Mouse (Mus musculus): Measurements from ENCODE around the gene Cnot6.
A peak's percentile ranks its signal among the peaks of the same experiment; 100 is the strongest.

Gene Cnot6

DNA sequence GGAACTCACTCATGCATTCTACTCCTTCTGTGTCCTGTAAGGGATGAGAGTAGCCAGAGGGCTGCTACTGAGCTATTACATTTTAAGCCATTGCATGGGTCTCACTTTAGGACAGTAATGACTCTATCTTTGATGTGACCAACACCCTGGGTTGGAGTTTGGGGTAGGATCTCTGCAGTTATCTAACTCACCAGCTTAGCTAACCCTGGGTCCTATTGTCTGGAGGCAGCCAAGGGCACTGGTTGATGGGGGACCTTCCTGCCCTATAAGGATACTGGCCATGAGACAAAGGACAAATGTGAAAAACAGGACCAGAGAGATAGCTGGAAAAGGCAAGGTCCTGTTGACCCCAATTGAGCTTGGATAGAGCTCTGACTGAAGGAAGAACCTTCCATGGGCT, 57.0 kb downstream of the Cnot6 start:
- no peak for DNase-seq (ENCODE audit: extremely low read depth, low read depth, low spot score)

DNA sequence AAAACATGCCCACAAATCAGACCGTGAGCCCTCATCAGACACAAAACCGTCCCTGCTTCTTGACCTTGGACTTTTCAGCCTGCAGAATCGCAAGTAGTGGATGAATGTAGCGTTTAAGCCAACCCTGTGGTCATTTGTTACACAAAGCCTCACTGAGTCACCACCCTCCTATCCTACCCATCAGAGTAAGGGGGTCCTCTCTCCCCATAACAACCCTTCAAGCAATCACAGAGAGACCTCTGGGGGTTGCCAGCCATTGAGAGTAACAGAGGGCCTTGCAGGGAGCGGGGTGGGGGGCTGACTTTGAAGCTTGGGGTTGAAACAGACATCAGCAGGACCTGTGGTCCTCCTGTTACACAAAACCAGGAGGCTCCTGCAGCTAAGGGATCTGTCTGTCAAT, 57.9 kb downstream of the Cnot6 start:
- DNase-seq (ENCODE audit: extremely low read depth, low read depth, low spot score), result no peak

DNA sequence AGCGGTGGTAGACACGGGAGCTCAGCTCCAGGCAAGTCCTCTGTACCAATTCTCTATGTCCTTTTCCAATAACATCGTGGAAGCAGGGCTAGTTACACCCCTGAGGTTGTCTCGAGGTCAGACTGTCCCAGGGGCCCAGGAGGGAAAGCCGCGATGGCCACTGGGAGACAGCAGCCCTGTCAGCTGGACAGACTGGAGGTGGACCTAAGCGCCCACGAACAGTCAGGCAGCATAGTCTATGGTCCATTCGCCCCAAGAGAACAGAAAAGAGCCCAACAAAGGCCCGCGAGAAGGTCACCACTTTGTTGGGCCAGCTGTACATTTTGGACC, 59.5 kb downstream of the Cnot6 start:
- DNase-seq (ENCODE audit: extremely low read depth, low read depth, low spot score), result no peak

DNA sequence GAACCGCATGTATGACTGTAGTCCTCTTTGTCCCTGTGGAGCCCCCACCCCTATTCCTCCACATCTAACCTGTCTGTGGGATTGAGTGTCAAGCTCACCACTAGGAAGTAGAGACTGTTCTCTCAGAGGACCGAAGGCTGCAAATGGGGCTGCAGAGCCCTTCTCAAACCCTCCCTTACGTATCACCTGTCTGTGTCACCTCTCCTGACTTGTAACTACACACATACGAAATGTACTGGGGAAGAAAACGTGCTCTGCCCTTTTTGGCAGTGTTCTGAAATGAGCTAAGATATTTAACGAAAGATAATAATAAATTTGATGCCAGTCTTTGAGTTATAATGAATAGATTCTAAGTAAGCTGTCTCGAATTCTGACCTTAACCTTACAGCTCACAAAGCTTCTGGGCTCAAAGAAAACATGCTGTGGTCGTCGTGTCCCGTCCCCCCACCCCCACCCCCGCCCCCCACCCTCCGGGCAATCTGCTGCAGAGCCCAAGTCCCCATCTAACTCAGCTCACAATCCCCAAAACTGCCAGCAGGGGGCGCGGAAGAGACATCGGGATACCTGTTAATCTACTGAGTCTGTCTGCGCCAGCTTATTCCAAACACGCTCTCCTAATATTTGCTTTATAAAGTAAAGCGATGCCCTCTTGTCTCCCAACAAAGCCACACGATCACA, 60.0 kb downstream of the Cnot6 start:
- no peak for DNase-seq (ENCODE audit: extremely low read depth, low read depth, low spot score)

DNA sequence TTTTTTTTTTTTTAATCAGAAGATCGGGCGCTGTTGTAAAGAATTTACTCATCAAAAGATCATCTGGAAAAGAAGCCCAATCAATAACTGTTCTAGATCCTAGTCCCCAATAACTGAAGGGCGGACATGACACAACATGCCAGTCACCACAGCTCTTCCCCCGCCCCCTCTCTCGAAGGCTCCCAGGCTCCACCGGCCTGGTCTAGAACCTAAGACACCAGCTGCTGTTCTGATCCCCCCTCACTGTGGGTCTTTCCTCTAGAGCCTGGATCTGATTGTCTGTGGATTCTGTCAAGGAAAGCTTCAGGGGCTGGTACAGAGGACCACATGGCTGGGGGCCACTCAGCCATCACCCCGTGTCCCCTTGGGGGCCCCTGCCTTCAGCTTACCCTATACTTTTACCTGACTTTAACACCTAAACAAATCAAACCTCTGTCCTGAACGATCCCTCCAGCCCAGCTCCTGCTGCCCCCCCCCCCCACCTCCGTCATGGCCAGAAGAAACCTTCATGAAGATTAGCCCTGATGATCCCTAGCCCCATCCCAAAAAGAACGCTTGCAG, 60.7 kb downstream of the Cnot6 start:
- no peak for DNase-seq (ENCODE audit: extremely low read depth, low read depth, low spot score)

DNA sequence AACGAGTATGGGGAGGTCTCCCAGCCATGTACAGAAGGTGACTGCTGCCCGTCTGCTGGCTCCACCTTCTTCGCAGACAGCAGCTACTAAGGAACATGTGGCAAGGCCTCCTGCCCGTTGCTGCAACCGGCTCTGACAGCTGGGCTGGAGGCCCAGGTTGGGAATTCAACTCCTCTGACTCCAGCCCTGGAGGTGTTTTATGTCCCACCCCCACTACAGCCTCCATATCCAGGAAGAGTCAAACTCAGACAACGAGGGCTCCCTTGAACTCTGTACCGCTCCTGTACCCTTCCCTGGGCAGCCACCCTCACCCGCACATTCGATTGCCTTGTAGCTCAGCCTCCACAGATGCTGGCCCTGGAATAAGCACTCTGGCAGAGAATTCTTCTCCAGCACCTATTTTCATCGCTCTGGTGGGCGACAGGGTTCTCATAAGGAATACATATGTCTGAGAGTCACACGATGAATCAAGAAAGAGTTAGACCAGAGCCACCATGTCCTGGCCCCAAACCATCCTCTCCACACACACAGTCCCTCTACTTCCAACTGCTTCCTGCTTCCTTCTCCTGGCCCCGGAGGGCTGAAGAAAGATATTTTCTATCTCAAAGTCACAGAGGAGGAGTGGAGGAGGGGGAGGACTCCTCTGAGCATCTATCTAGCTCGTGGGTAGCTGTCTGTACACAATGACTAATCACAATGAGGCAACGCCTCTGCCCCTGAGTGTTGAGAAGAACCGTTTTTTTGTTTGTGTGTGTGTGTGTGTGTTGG, 61.3 kb downstream of the Cnot6 start:
- DNase-seq (ENCODE audit: extremely low read depth, low read depth, low spot score), result peak; percentile 2

DNA sequence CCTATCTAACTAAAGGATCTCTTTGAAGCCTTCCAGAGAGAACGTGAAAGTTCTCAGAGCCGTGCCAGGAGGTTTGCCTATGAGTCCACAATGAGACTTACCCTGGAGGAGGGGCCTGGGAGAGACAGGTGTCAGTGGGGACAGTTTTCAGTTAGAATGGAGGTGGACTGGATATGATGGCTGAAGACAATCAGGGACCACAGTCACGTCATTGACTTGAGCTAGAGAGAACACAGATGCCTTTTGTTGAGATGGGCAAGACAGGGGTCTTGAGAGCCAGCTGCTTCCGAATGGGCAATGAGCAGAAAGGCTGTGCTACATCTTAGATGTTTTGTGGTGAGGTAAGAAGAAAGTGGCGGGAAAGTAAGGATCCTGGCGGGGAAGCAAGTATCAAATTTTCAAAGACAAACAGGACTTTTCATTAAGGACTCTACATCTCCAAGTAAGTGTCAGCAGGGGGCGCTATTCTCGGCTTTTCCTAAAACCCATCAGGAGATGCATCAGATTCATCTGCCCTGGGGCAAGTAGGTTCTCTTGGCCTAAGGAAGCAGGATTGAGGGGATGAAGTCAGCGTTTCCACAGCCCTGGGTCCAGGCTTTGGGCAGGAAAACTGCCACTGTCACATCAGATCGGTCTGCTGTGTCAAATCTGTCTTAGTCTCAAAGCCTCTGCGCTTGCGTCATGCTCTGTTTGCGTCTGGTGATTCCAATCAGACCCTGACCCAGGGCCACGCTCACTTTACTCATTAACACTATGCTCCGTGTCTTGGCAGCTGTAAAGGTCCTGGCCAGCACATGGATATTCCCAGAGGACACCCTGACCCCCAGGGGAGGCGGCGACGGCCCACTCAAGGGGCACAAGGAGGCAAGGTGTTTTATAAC, 62.2 kb downstream of the Cnot6 start:
- no peak for DNase-seq (ENCODE audit: extremely low read depth, low read depth, low spot score)

DNA sequence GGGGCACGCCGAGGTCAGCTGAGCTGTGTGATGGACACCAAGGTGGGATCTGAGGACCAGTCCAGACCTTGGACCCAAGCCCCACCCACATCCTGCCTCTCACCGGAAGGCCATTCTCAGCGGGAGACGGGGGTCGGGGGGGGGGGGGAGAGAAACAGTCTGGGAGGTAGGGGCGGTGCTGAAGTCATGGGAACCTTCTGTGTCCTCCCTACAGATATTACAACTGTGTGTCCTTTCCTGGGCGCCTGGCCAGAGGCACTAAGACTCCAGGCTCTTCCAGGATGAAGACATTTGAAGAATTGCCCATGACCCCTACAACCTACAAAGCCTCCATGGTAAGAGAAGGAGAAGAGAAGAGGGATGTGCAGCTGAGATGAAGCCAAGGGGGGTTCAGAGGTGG, 66.8 kb downstream of the Cnot6 start:
- DNase-seq (ENCODE audit: extremely low read depth, low read depth, low spot score), result no peak

DNA sequence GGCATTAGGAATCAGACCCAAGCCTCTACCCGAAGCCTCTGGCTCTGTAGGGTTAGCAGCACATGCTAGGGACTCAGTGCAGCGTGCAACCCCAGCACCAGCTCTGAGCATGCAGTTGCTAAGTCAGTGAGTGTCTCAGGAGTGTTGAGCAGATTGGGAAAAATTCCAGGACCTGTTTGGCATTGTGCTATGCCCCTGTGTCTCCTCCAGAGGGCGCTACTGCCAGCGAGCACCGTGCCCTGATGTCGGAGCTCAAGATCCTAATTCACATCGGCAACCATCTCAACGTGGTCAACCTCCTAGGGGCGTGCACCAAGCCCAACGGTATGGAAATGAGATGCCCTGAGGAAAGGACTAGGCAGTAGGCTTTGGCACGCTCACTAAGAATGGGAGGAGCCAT, 76.1 kb downstream of the Cnot6 start:
- DNase-seq (ENCODE audit: extremely low read depth, low read depth, low spot score), result no peak

DNA sequence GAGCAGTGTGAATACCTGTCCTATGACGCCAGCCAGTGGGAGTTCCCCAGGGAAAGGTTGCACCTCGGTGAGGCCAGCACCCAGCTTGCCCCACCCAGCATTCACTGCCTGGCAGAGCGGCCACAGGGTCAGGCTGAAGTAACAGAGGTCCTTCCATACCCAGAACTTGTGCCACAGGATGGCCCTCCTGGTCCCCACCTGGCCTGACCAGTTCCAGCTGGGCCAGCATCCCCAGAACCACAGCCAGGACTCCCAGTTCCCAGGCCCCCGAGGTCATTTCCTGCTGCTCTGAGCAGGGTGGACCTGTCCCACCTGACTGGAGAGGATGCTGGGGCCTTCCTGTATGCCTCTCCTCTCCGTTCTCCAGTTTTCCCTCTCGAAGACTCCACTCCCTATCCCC, 76.9 kb downstream of the Cnot6 start:
- DNase-seq (ENCODE audit: extremely low read depth, low read depth, low spot score), result no peak

DNA sequence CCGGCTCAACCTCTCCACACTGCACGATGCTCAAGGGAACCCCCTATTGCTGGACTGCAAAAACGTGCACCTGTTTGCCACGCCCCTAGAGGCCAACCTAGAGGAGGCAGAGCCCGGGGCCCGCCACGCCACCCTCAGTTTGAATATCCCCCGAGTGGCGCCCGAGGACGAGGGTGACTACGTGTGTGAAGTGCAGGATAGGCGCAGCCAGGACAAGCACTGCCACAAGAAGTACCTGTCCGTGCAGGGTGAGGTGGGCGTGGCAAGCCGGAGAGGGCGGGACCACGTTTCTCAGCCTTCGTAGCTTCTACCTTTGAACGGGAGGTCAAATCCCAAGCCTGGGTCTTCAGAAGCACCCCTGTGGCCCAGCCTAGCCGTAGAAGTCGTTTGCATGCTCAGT, 78.4 kb downstream of the Cnot6 start:
- DNase-seq (ENCODE audit: extremely low read depth, low read depth, low spot score), result no peak

DNA sequence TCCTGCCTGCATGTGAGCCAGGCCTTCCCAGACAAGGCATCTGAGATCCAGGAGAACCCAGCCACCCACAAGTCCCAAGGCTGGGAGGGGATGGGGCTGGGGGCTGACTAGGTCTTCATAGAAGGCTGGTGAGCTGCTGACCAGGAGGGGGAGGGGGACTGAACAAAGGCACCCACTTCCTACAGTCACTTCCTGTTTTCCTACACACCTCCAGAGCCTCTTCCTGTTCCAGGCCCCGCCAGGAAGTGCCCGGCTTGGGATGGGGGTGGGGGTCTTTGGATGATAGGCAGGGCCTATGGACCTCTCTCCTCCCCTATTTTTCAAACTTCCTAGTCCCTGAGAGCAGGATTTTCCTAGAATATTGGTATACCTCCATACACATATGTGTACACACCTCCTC, 80.3 kb downstream of the Cnot6 start:
- DNase-seq (ENCODE audit: extremely low read depth, low read depth, low spot score), result no peak

DNA sequence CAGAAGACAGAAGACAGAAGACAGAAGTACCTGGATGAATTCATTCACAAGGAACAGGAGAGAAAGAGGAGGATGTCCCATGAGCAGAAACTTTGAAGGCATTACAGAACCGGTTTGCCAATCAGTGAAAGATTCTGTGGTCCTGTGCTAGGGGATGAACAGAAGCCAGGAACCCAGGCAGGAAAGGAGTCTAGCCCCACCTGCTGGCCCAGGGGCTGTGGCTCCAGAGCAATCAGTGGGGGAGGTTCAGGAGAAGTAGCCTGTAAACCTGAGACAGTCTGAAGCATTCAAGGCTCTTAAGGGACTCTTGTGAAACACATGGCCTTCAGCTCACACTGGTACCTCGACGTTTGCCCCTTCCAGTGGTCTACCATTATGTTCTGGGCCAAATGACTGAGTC, 81.4 kb downstream of the Cnot6 start:
- DNase-seq (ENCODE audit: extremely low read depth, low read depth, low spot score), result no peak

DNA sequence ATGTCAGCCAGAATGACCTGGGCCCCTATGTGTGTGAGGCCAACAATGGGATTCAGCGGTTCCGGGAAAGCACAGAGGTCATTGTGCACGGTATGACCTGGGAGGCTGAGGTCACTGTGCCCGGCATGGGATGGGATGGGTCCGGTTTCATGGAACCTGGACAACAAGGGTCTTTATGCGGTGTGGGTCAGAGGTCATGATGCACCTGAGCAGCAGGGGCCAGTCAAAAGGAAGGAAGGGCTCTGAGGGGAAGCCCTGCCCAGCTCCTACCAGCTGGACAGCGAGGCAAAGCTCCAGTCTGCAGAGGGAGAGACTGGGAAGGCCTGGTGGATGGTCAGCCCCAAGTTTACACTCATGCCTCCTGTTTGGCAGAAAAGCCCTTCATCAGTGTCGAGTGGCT, 85.8 kb downstream of the Cnot6 start:
- DNase-seq (ENCODE audit: extremely low read depth, low read depth, low spot score), result no peak

DNA sequence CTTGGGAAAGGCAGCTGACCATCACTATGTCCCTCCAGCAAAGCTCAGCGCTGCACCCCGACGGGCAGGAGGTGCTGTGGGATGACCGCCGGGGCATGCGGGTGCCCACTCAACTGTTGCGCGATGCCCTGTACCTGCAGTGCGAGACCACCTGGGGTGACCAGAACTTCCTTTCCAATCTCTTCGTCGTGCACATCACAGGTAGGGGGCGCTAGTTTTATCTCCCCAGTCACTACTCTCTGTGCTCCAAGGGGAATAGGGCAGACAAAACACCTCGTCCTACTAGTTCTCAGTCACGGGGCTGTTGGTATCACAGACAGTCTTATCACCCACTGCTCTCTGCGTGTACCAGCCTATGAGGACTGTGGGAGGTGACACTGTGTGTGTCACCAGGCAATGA, 86.7 kb downstream of the Cnot6 start:
- no peak for DNase-seq (ENCODE audit: extremely low read depth, low read depth, low spot score)

DNA sequence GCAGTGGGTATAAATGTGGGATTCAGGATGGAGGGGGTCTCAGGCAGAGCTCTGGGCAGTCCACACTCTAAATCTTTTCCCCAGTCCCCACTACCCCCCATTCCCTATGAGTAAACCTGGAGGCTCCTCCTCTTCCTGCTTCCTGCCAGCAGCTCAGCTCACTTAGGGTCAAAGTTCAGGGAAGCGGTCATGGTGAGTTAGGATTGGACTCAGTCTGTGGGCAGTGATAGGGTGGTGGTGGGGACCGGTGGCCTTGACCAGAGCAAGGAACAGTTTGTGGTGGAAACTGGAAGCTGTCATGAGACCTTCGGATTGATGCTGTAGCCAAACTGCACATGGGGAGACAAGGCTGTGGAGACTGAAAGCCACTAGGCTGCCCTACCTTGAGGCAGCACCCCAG, 88.4 kb downstream of the Cnot6 start:
- no peak for DNase-seq (ENCODE audit: extremely low read depth, low read depth, low spot score)

DNA sequence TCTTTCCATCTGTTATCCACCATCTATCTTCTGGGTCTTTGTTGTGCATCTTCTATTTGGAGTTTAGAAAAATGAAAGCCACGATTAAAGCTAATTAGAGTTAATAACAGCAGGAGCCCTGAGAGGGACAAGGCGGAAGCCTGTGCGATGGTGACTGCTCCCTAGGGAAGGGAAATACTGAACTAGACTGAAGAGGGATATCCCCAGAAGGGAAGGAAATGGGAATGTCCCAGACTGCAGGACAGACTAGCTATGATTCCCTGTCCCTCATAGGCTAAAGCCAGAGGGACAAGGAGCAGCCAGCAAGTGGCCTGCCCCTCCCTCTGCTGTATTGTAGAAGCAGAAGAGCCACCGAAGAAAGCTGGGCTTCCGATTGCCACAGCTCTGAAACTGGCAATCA, 90.6 kb downstream of the Cnot6 start:
- no peak for DNase-seq (ENCODE audit: extremely low read depth, low read depth, low spot score)

Measured in fat pad, adult 2 months (tissue).